Mouse (Mus musculus): Measurements from ENCODE around the gene Bmp8b.
A peak's percentile ranks its signal among the peaks of the same experiment; 100 is the strongest.
"Not testable (repeated sequence)": the region's sequence is repeated elsewhere in the genome, so short reads cannot be mapped to it uniquely, and the experiment has no call there.

The Bmp8b gene

GRCm38 (mm10) chr4:123111275-123111983 lies 6.5 kb downstream of the Bmp8b start:
- DNase-seq = not testable (repeated sequence)

- DNase-seq = no peak
Observed at GRCm38 (mm10) chr4:123112216-123112764, 7.3 kb downstream of the Bmp8b start.

- not testable (repeated sequence) for DNase-seq
Observed at GRCm38 (mm10) chr4:123114651-123115050, 9.7 kb downstream of the Bmp8b start.

GRCm38 (mm10) chr4:123116011-123116410 lies 11.0 kb downstream of the Bmp8b start, which contains the start of gene Oxct2b:
Oxct2b (plus strand) TSS chr4:123116266.
- DNase-seq = no peak

- DNase-seq = not testable (repeated sequence)
Observed at GRCm38 (mm10) chr4:123116640-123117039, 11.7 kb downstream of the Bmp8b start.

- DNase-seq = no peak
Observed at GRCm38 (mm10) chr4:123121286-123121685, 16.3 kb downstream of the Bmp8b start.

GRCm38 (mm10) chr4:123126626-123127025 lies 21.7 kb downstream of the Bmp8b start:
- DNase-seq = no peak

GRCm38 (mm10) chr4:123127051-123127450 lies 22.1 kb downstream of the Bmp8b start:
- DNase-seq = no peak

- no peak for DNase-seq
Observed at GRCm38 (mm10) chr4:123137551-123137950, 32.6 kb downstream of the Bmp8b start.

- DNase-seq = peak; percentile 83 to 87
Observed at GRCm38 (mm10) chr4:123139513-123140154, 34.7 kb downstream of the Bmp8b start, which contains the start of gene Ppie. Ppie (minus strand) TSS chr4:123139951.

GRCm38 (mm10) chr4:123147446-123148150 lies 42.6 kb downstream of the Bmp8b start:
- no peak for DNase-seq

GRCm38 (mm10) chr4:123152003-123152402 lies 47.0 kb downstream of the Bmp8b start:
- no peak for DNase-seq

- no peak for DNase-seq
Observed at GRCm38 (mm10) chr4:123152976-123153375, 48.0 kb downstream of the Bmp8b start.

GRCm38 (mm10) chr4:123155004-123155403 lies 50.0 kb downstream of the Bmp8b start:
- DNase-seq = peak in 1 of 2 experiments; percentile 6

- DNase-seq = no peak
Observed at GRCm38 (mm10) chr4:123155427-123155826, 50.5 kb downstream of the Bmp8b start.

GRCm38 (mm10) chr4:123155840-123156239 lies 50.9 kb downstream of the Bmp8b start:
- no peak for DNase-seq

- DNase-seq = no peak
Observed at GRCm38 (mm10) chr4:123160571-123160970, 55.6 kb downstream of the Bmp8b start.

GRCm38 (mm10) chr4:123161251-123161650 lies 56.3 kb downstream of the Bmp8b start:
- not testable (repeated sequence) for DNase-seq

GRCm38 (mm10) chr4:123162305-123162917 lies 57.4 kb downstream of the Bmp8b start:
- no peak for DNase-seq

GRCm38 (mm10) chr4:123164157-123164556 lies 59.2 kb downstream of the Bmp8b start:
- DNase-seq = no peak

- DNase-seq = no peak
Observed at GRCm38 (mm10) chr4:123171811-123172210, 66.8 kb downstream of the Bmp8b start.

Measured in lung, postnatal 4 days (tissue).